Mouse (Mus musculus): ENCODE data around the gene Tnnt1. TPM values are rescaled to one million over a fixed set of nuclear protein-coding genes. Genes with fewer than 3 reads are reported as not detected.

The Tnnt1 gene
- polyA plus RNA-seq, 1 experiment = 1.7 TPM

GRCm38 (mm10) chr7:4509863-4510608 is 6.1 kb downstream of the Tnnt1 start:
- H3K4me3 ChIP-seq (ENCODE audit: insufficient read depth, low read length) = no peak overlapping the region
- H3K27ac ChIP-seq (ENCODE audit: insufficient read depth, low read length) = no peak overlapping the region
- H3K4me1 ChIP-seq (ENCODE audit: control insufficient read depth, insufficient read depth, low read length) = no peaks in the 10 kb centered on the region
- peak; percentile 40 for TF ChIP-seq CTCF (IDR thresholded peaks at IDR 0.05; ENCODE audit: borderline replicate concordance, insufficient read depth, low read length)
- TF ChIP-seq POLR2A (IDR thresholded peaks at IDR 0.05; ENCODE audit: low read depth, low read length) = no peak

DNA sequence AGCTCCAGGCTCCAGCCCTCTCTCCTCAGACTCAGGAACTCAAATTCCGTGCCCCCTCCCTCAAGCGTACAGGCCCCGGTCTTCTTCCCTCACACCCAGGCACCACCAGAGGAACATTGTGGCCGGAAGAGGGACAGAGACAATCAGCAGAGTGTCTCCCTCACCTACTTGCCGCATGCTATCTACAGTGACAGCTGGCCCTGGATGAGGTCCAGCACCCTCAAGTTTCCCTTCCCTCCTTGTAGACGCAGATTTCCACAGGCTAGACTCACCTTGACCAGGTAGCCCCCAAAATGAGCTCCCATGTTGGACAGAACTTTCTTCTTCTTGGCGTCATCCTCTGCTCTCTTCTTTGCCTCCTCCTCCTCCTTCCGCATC is 7.5 kb downstream of the Tnnt1 start:
- H3K4me3 ChIP-seq (ENCODE audit: insufficient read depth, low read length) = no peak overlapping the region
- TF ChIP-seq POLR2A (IDR thresholded peaks at IDR 0.05; ENCODE audit: low read depth, low read length) (no peak), CTCF (IDR thresholded peaks at IDR 0.05; ENCODE audit: borderline replicate concordance, insufficient read depth, low read length) (no peak)
- no peak overlapping the region for H3K27ac ChIP-seq (ENCODE audit: insufficient read depth, low read length)
- no peaks in the 10 kb centered on the region for H3K4me1 ChIP-seq (ENCODE audit: control insufficient read depth, insufficient read depth, low read length)

DNA sequence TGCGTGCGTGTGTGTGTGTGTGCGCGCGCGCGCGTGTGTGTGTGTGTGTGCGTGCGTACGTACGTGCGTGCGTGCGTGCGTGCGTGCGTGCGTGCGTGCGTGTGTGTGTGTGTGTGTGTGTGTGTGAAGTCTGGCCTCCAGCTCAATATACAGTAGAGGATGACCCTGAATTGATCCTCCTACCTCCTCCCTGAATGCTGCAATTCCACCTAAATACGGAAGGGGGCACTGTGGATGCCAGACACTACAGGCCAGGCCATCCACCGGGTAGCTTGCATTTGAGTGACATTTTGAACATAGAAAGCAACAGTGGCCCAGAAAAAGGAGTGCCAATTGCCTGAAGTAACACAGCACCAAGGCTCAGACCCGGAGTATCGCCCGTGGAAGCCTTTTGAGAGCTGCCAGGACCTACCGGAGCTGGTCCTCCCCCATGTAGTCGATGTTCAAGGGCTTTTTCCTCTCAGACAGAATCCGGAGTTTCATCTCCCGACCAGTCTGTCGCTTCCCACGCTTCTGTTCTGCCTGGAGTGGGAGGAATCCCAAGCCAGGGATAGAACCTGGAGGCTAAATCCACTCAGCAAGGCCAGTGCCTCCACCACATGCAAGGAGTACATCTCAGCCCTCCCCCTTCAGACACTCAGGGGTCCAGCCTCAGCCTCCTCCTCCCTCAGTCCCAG is 8.0 kb downstream of the Tnnt1 start:
- TF ChIP-seq CTCF (IDR thresholded peaks at IDR 0.05; ENCODE audit: borderline replicate concordance, insufficient read depth, low read length) (peak; percentile 6; the same call in 1 of the 2 replicates), POLR2A (IDR thresholded peaks at IDR 0.05; ENCODE audit: low read depth, low read length) (no peak)
- Histone ChIP-seq H3K4me3 (ENCODE audit: insufficient read depth, low read length) (no peak overlapping the region), H3K27ac (ENCODE audit: insufficient read depth, low read length) (no peak overlapping the region), H3K4me1 (ENCODE audit: control insufficient read depth, insufficient read depth, low read length) (no peaks in the 10 kb centered on the region)

- Histone ChIP-seq H3K27ac (ENCODE audit: insufficient read depth, low read length) (no peak overlapping the region), H3K4me1 (ENCODE audit: control insufficient read depth, insufficient read depth, low read length) (no peaks in the 10 kb centered on the region), H3K4me3 (ENCODE audit: insufficient read depth, low read length) (no peak overlapping the region)
- TF ChIP-seq POLR2A (IDR thresholded peaks at IDR 0.05; ENCODE audit: low read depth, low read length) (no peak), CTCF (IDR thresholded peaks at IDR 0.05; ENCODE audit: borderline replicate concordance, insufficient read depth, low read length) (no peak)
These were observed 9.0 kb downstream of the Tnnt1 start for GRCm38 (mm10) chr7:4507220-4507619.

DNA sequence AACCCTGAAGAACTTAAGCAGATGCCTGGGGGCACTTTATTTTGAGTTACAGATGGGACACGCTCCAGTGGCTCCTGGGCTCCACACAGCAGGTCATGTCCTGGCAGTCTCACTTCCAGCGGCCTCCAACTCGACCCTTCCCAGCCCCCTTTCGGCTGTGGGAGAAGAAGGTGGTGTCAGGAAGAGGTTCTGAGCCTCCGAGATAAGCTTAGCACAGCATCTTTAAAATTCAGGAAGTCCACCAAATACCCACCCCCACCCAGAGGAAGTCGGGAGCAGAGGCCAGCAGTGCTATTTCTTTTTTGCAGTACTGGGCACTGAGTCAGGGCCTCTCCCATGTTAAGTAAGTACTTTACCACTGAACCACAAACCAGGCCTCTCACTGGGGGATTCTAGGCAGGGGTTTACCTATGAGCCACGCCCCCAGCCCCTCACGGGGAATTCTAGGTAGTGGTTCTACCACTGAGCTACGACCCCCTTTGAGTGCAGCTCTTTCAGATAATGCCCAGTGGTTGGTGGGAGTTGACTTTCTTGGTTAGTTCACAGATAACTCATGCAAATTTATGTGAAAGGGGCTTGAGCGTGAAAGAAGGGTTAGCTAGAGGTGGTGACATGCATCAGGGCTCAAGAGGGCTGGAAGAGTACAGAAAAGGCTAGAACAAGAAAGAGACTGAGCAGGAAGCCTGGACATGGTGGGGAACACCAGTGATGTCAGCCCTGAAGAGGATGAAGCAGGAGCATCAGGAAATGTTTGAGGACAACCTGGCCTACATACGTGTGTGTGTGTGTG is 11.3 kb downstream of the Tnnt1 start:
- H3K4me1 ChIP-seq (ENCODE audit: control insufficient read depth, insufficient read depth, low read length) = peaks cover 2% of the 10 kb centered on the region; the same call in 1 of the 2 replicates
- H3K27ac ChIP-seq (ENCODE audit: insufficient read depth, low read length) = no peak overlapping the region
- TF ChIP-seq CTCF (IDR thresholded peaks at IDR 0.05; ENCODE audit: borderline replicate concordance, insufficient read depth, low read length) (no peak), POLR2A (IDR thresholded peaks at IDR 0.05; ENCODE audit: low read depth, low read length) (no peak)

DNA sequence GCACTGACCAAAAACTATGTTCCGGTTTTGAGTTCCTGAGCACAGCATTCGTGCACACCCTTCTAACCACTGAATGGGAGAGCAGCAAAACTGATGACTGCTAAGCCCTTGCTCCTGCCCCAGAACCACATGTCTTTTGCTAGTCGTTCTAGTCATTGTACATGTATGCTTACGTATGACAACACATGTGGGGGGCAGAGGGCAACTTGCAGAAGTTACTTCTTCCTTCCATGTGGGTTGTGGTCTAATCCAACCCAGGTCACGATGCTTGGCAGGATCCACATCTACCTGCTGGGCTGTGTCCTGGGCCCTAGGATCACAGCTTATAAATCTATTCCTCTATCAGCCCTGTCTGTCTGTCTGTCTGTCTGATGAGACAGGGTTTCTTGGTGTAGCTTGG is 12.3 kb downstream of the Tnnt1 start:
- no peak for TF ChIP-seq CTCF (IDR thresholded peaks at IDR 0.05; ENCODE audit: borderline replicate concordance, insufficient read depth, low read length)
- no peak for TF ChIP-seq POLR2A (IDR thresholded peaks at IDR 0.05; ENCODE audit: low read depth, low read length)
- Histone ChIP-seq H3K27ac (ENCODE audit: insufficient read depth, low read length) (no peak overlapping the region), H3K4me3 (ENCODE audit: insufficient read depth, low read length) (no peak overlapping the region)

More for the DNA sequence above, 11.3 kb downstream of the Tnnt1 start:
- no peak overlapping the region for H3K4me3 ChIP-seq (ENCODE audit: insufficient read depth, low read length)

DNA sequence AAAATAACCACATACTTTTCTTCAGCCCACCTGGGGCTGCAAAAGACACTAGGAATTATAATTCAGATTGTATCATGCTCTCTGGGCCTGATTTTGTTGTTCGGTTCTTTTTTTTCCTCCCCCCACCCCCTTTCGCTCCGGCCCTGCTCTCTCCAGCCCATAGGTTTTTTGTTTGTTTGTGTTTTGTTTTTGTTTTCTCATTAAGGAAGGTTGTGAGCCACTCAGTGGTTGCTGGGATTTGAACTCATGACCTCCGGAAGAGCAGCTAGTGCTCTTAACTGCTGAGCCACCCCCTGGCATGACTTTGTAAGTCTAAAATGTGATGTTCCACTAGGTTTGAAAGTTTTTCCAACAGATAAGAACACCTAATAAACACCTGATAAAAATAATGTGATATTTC is 13.1 kb downstream of the Tnnt1 start:
- Histone ChIP-seq H3K4me3 (ENCODE audit: insufficient read depth, low read length) (no peak overlapping the region), H3K27ac (ENCODE audit: insufficient read depth, low read length) (no peak overlapping the region), H3K4me1 (ENCODE audit: control insufficient read depth, insufficient read depth, low read length) (peaks cover 15% of the 10 kb centered on the region)
- TF ChIP-seq CTCF (IDR thresholded peaks at IDR 0.05; ENCODE audit: borderline replicate concordance, insufficient read depth, low read length) (no peak), POLR2A (IDR thresholded peaks at IDR 0.05; ENCODE audit: low read depth, low read length) (no peak)

More for the DNA sequence above, 12.3 kb downstream of the Tnnt1 start:
- H3K4me1 ChIP-seq (ENCODE audit: control insufficient read depth, insufficient read depth, low read length) = peaks cover 11% of the 10 kb centered on the region

GRCm38 (mm10) chr7:4502421-4503090 is 13.6 kb downstream of the Tnnt1 start:
- H3K4me3 ChIP-seq (ENCODE audit: insufficient read depth, low read length) = peak overlapping the region; percentile 77
- peak overlapping the region; percentile 85; the same call in 1 of the 2 replicates for H3K27ac ChIP-seq (ENCODE audit: insufficient read depth, low read length)
- H3K4me1 ChIP-seq (ENCODE audit: control insufficient read depth, insufficient read depth, low read length) = peaks cover 15% of the 10 kb centered on the region
- TF ChIP-seq POLR2A (IDR thresholded peaks at IDR 0.05; ENCODE audit: low read depth, low read length) (peak; percentile 37; the same call in 1 of the 2 replicates), CTCF (IDR thresholded peaks at IDR 0.05; ENCODE audit: borderline replicate concordance, insufficient read depth, low read length) (no peak)
